Mouse (Mus musculus): ENCODE results near the gene Faah. TPM values are rescaled to one million over a fixed set of nuclear protein-coding genes. Genes with fewer than 3 reads are reported as not detected.
A peak's percentile ranks its signal among the peaks of the same experiment; 100 is the strongest.

Faah gene
- 22.7 and 25.9 TPM in 2 replicates for polyA plus RNA-seq (2015; fragmentation: Nextera tagmentation; extraction: Ambion mirVana)

- Histone ChIP-seq H3K27ac (replicated peaks) (peak within 1 kb of the TSS; percentile 70), H3K36me3 (no peaks in the 10 kb centered on the region), H3K27me3 (peaks cover 36% of the 10 kb centered on the region), H3K9ac (peak within 1 kb of the TSS; percentile 59), H3K4me2 (peak within 1 kb of the TSS; percentile 71), H3K4me1 (replicated peaks) (peaks cover 15% of the 10 kb centered on the region), H3K9me3 (no peaks in the 10 kb centered on the region), H3K4me3 (peak within 1 kb of the TSS; percentile 54)
- 10% methylated on average over 17 of the region's 18 CpGs for WGBS
- ATAC-seq (ENCODE audit: low FRiP score, low read depth), result peak; percentile 80
Observed at GRCm38 (mm10) chr4:116017902-116018746, at the start of gene Faah. Gene Faah, minus strand, starts transcription at chr4:116017926.

GRCm38 (mm10) chr4:116063855-116064254 lies 46.1 kb upstream of the Faah start:
- Histone ChIP-seq H3K9ac (no peak overlapping the region), H3K4me2 (no peak overlapping the region), H3K9me3 (no peaks in the 10 kb centered on the region), H3K4me3 (no peak overlapping the region), H3K4me1 (replicated peaks) (no peaks in the 10 kb centered on the region), H3K27ac (replicated peaks) (no peak overlapping the region), H3K36me3 (peaks cover 28% of the 10 kb centered on the region), H3K27me3 (no peaks in the 10 kb centered on the region)
- WGBS, result 45% methylated on average over 1 of the region's 1 CpGs
- ATAC-seq (ENCODE audit: low FRiP score, low read depth), result no peak

GRCm38 (mm10) chr4:116059012-116059726 lies 41.4 kb upstream of the Faah start:
- no peaks in the 10 kb centered on the region for H3K36me3 ChIP-seq
- H3K4me1 ChIP-seq (replicated peaks), result peaks cover 4% of the 10 kb centered on the region; the same call in 1 of the 2 replicates
- no peaks in the 10 kb centered on the region for H3K9me3 ChIP-seq
- WGBS, result 79% methylated on average over 5 of the region's 5 CpGs
- no peak overlapping the region for H3K4me3 ChIP-seq
- no peak for ATAC-seq (ENCODE audit: low FRiP score, low read depth)
- H3K9ac ChIP-seq, result no peak overlapping the region
- H3K27me3 ChIP-seq, result no peaks in the 10 kb centered on the region
- H3K4me2 ChIP-seq, result no peak overlapping the region
- no peak overlapping the region for H3K27ac ChIP-seq (replicated peaks)

GRCm38 (mm10) chr4:116057559-116057958 lies 39.8 kb upstream of the Faah start:
- WGBS, result 0% methylated on average over 1 of the region's 1 CpGs
- no peaks in the 10 kb centered on the region for H3K27me3 ChIP-seq
- peaks cover 12% of the 10 kb centered on the region for H3K4me1 ChIP-seq (replicated peaks)
- no peaks in the 10 kb centered on the region for H3K9me3 ChIP-seq
- H3K36me3 ChIP-seq, result no peaks in the 10 kb centered on the region
- H3K4me3 ChIP-seq, result no peak overlapping the region
- ATAC-seq (ENCODE audit: low FRiP score, low read depth), result no peak
- H3K27ac ChIP-seq (replicated peaks), result no peak overlapping the region
- no peak overlapping the region for H3K9ac ChIP-seq
- no peak overlapping the region for H3K4me2 ChIP-seq

- H3K4me1 ChIP-seq (replicated peaks), result peaks cover 16% of the 10 kb centered on the region
- peak within 1 kb of the TSS; percentile 50 for H3K4me3 ChIP-seq
- H3K36me3 ChIP-seq, result no peaks in the 10 kb centered on the region
- under 1% methylated on average over 35 of the region's 35 CpGs for WGBS
- peak within 1 kb of the TSS; percentile 86 for H3K27ac ChIP-seq (replicated peaks)
- peak; percentile 94 for ATAC-seq (ENCODE audit: low FRiP score, low read depth)
- peak within 1 kb of the TSS; percentile 71 for H3K4me2 ChIP-seq
- H3K27me3 ChIP-seq, result no peaks in the 10 kb centered on the region
- H3K9me3 ChIP-seq, result no peaks in the 10 kb centered on the region
- peak within 1 kb of the TSS; percentile 48 for H3K9ac ChIP-seq
Observed at GRCm38 (mm10) chr4:116053399-116053961, 35.8 kb upstream of the Faah start, which contains the start of gene Nsun4. Gene Nsun4, minus strand, starts transcription at chr4:116053876.

- H3K9ac ChIP-seq, result peak overlapping the region; percentile 48
- WGBS, result 8% methylated on average over 22 of the region's 22 CpGs
- peak; percentile 29; the same call in 1 of the 2 replicates for ATAC-seq (ENCODE audit: low FRiP score, low read depth)
Observed at GRCm38 (mm10) chr4:116052526-116053293, 35.0 kb upstream of the Faah start.

GRCm38 (mm10) chr4:116049211-116049610 lies 31.5 kb upstream of the Faah start:
- no peaks in the 10 kb centered on the region for H3K9me3 ChIP-seq
- 84% methylated on average over 3 of the region's 3 CpGs for WGBS
- peaks cover 12% of the 10 kb centered on the region for H3K4me1 ChIP-seq (replicated peaks)
- H3K36me3 ChIP-seq, result no peaks in the 10 kb centered on the region
- H3K4me2 ChIP-seq, result no peak overlapping the region
- H3K4me3 ChIP-seq, result no peak overlapping the region
- no peaks in the 10 kb centered on the region for H3K27me3 ChIP-seq
- ATAC-seq (ENCODE audit: low FRiP score, low read depth), result no peak
- no peak overlapping the region for H3K27ac ChIP-seq (replicated peaks)
- H3K9ac ChIP-seq, result no peak overlapping the region

More at GRCm38 (mm10) chr4:116052526-116053293, 35.0 kb upstream of the Faah start:
- Histone ChIP-seq H3K4me2 (peak overlapping the region; percentile 71), H3K9me3 (no peaks in the 10 kb centered on the region), H3K27me3 (no peaks in the 10 kb centered on the region), H3K36me3 (no peaks in the 10 kb centered on the region), H3K27ac (replicated peaks) (peak overlapping the region; percentile 86), H3K4me3 (peak overlapping the region; percentile 50), H3K4me1 (replicated peaks) (peaks cover 16% of the 10 kb centered on the region)

GRCm38 (mm10) chr4:116048130-116048920 lies 30.6 kb upstream of the Faah start:
- WGBS, result 81% methylated on average over 7 of the region's 7 CpGs
- no peaks in the 10 kb centered on the region for H3K36me3 ChIP-seq
- H3K4me2 ChIP-seq, result no peak overlapping the region
- H3K9me3 ChIP-seq, result no peaks in the 10 kb centered on the region
- H3K9ac ChIP-seq, result no peak overlapping the region
- H3K27ac ChIP-seq (replicated peaks), result no peak overlapping the region
- no peak overlapping the region for H3K4me3 ChIP-seq
- peaks cover 10% of the 10 kb centered on the region for H3K4me1 ChIP-seq (replicated peaks)
- H3K27me3 ChIP-seq, result no peaks in the 10 kb centered on the region
- no peak for ATAC-seq (ENCODE audit: low FRiP score, low read depth)

GRCm38 (mm10) chr4:116047681-116048080 lies 30.0 kb upstream of the Faah start:
- Histone ChIP-seq H3K4me2 (no peak overlapping the region), H3K4me3 (no peak overlapping the region), H3K27ac (replicated peaks) (no peak overlapping the region), H3K9ac (no peak overlapping the region), H3K27me3 (no peaks in the 10 kb centered on the region), H3K4me1 (replicated peaks) (peaks cover 5% of the 10 kb centered on the region), H3K36me3 (peaks cover 3% of the 10 kb centered on the region; the same call in 1 of the 2 replicates), H3K9me3 (no peaks in the 10 kb centered on the region)
- no peak for ATAC-seq (ENCODE audit: low FRiP score, low read depth)
- 100% methylated on average over 1 of the region's 1 CpGs for WGBS

- H3K4me2 ChIP-seq, result no peak overlapping the region
- H3K4me3 ChIP-seq, result no peak overlapping the region
- no peaks in the 10 kb centered on the region for H3K4me1 ChIP-seq (replicated peaks)
- no peaks in the 10 kb centered on the region for H3K9me3 ChIP-seq
- no peaks in the 10 kb centered on the region for H3K27me3 ChIP-seq
- no peak overlapping the region for H3K27ac ChIP-seq (replicated peaks)
- peaks cover 3% of the 10 kb centered on the region; the same call in 1 of the 2 replicates for H3K36me3 ChIP-seq
- ATAC-seq (ENCODE audit: low FRiP score, low read depth), result no peak
- WGBS, result 96% methylated on average over 2 of the region's 2 CpGs
- no peak overlapping the region for H3K9ac ChIP-seq
Observed at GRCm38 (mm10) chr4:116046604-116047003, 28.9 kb upstream of the Faah start.

GRCm38 (mm10) chr4:116042186-116042585 lies 24.5 kb upstream of the Faah start:
- Histone ChIP-seq H3K27me3 (no peaks in the 10 kb centered on the region), H3K27ac (replicated peaks) (no peak overlapping the region), H3K4me1 (replicated peaks) (no peaks in the 10 kb centered on the region), H3K36me3 (peaks cover 3% of the 10 kb centered on the region; the same call in 1 of the 2 replicates), H3K4me3 (no peak overlapping the region), H3K4me2 (no peak overlapping the region), H3K9me3 (no peaks in the 10 kb centered on the region), H3K9ac (no peak overlapping the region)
- no peak for ATAC-seq (ENCODE audit: low FRiP score, low read depth)
- 80% methylated on average over 3 of the region's 3 CpGs for WGBS

Data from hindbrain, embryonic 15.5 days (tissue).